Mouse (Mus musculus) right cerebral cortex, postnatal 25 days (tissue): ENCODE results near the gene Gm20425.

Experiments
- DNase-seq: peaks from one replicate; pipeline ENCODE4 v3.0.0; 2022

The Gm20425 gene

GRCm38 (mm10) chr9:103230151-103230951, at the start of gene Gm20425, which contains the start of gene Trf:
Gm20425 (minus strand) TSS chr9:103230307.
Trf (minus strand) TSS chr9:103230444.
- peak; percentile 22 for DNase-seq

GRCm38 (mm10) chr9:103276876-103277275, 46.8 kb upstream of the Gm20425 start:
- DNase-seq = no peak

DNA sequence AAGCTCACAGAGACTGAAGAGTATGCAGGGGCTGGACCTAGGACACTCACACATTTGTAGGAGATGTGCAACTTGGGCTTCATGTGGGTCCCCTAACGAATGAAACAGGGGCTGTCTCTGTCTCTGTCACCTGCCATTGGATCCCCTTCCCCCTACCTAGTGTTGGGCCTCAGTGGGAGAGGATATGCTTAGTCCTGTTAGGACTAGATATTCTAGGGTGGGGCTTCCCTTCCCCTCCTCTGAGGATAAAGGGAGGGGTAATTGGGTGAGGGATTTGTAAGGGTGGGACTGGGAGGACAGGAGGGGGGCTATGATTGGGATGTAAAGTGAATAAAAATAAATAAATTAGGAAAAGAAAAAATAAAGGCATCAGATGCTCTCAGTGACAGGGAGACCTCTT, 45.6 kb upstream of the Gm20425 start:
- no peak for DNase-seq

DNA sequence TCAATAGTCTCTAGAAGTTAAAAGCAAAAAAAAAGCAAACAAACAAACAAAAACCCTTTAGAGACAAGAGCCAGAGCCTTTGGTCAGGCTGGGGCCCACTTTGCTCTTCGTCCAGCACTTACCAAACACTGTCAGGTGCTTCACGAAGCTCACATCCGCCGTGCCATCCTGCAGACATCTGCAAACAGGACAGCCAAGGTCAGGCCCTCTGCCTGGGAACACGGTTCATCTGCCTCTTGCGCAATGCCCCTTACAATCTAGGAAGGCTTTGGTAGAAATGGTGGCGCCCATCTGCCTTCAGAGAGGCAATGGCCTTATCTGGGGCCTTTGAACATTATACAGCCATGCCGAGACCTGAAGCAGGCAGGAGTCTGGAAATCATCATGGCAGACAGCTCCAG, 44.7 kb upstream of the Gm20425 start:
- no peak for DNase-seq

- DNase-seq = no peak
Measured at GRCm38 (mm10) chr9:103271104-103271503, 41.0 kb upstream of the Gm20425 start.

GRCm38 (mm10) chr9:103265778-103266177, 35.7 kb upstream of the Gm20425 start:
- no peak for DNase-seq

GRCm38 (mm10) chr9:103252906-103253305, 22.8 kb upstream of the Gm20425 start:
- no peak for DNase-seq

GRCm38 (mm10) chr9:103248618-103249017, 18.5 kb upstream of the Gm20425 start:
- DNase-seq = no peak

DNA sequence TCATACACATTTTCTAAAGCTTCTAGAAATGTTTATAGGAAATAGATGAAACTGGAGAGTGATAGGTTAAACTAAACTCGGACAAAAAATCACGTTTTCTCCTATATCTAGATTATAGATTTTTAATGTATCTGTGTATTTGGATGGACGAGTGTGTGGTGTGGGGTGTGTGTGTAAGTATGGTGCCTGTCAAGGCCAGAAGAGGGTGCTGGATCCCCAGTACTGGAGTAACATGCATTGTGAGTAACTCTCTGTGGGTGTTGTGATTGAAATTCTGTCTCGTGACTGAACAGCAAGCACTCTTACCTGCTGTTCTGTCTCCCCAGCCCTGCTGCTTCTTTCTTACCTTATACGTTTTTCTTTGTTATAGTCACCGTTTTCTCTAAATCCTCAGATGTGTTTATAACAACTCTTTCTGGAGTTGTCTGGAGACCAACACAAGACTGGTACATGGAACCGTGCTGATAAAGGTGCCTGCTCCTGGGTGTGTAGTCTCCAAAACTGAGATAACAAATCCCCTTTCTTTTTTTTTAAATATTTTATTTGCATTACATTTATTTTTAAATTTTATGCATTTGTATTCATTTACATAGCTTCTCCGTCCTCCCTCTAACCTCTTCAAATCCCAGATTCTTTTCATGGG, 16.5 kb upstream of the Gm20425 start:
- DNase-seq = no peak

GRCm38 (mm10) chr9:103243640-103244039, 13.5 kb upstream of the Gm20425 start:
- DNase-seq = no peak

DNA sequence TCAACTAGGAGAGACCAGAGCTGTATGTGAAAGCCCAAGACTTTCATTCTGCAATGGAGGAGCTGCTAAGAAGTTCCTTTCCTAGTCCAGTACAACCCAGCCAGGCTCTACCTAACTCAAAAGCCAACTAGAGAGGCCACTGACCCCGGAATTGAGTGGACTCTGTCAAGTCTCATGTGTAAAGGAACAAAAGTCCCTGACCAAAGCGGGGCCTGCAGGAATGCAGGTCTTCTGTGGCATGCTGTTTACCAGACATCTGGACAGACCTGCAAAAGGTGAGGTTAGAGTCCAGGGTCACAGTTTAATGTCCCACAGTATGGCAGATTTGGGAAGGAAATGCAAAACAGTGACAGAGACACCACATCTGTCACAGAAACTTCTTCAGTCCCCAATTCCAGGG, 11.1 kb upstream of the Gm20425 start:
- no peak for DNase-seq

GRCm38 (mm10) chr9:103239471-103239870, 9.4 kb upstream of the Gm20425 start:
- DNase-seq = no peak

DNA sequence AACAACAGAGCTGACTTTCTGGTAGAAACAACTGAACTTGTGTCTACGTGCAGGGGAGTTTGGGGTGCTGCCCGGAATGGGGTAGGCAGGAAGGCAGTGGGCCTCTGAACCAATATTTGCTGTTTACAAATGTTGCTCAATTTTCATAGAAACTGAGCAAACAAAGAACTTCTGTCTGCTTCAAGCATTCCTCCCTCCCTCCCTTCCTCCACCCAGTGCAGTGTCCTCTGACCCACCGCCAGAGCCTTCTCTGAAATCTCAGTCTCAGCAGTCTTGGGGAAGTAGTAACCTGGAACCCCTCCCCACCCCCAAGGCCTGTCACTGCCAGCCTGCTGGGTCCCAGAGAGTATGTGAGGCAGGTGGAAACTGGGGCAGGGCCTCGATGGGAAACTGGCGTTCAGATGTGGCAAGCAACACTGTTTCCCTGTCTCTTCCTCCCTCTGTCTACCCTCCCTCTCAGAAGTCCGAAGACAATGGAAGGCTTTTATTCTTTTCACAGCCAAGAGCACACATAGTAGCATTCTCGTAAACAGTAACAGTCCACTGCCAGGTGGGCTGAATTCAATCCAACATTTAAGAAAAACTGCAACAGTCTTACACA, 4.6 kb upstream of the Gm20425 start:
- no peak for DNase-seq

DNA sequence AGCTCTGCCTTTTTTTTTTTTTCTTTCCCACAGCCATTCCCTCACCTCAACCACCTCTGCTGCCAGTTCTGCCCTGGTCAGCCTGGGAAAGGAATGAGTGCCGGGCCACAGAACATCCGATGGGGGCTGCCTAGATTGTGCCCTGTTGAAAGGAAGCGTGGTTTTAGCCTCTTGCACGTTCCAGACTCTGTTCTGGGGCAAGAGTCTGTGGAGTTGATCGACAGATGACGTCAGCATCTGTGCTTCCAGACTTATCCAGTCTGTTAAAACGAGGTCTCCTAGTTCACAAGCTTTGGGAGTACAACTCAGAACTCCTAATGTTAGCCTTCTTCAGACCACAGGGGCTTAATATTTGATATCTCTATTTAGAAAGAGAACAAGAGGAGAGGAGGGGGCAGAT, 4.0 kb upstream of the Gm20425 start:
- no peak for DNase-seq

DNA sequence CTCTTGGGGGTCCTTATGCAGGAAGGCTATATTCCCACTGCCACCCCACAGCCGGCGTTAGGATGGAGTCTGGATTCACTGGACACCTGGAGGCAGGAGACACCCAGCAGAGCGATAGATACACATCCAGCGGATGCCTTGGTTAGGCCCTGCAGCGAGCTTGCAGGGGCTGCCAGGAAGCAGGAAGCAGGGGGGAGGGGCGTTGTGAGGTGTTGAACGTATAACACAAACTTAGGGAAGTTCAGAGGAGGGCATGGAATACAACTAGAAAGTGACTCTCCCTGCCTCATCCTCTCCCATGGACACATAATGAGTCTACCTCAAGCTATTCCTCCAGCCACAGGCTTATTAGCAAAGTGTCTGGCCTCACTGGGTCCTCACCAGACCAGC, 2.9 kb upstream of the Gm20425 start:
- no peak for DNase-seq

DNA sequence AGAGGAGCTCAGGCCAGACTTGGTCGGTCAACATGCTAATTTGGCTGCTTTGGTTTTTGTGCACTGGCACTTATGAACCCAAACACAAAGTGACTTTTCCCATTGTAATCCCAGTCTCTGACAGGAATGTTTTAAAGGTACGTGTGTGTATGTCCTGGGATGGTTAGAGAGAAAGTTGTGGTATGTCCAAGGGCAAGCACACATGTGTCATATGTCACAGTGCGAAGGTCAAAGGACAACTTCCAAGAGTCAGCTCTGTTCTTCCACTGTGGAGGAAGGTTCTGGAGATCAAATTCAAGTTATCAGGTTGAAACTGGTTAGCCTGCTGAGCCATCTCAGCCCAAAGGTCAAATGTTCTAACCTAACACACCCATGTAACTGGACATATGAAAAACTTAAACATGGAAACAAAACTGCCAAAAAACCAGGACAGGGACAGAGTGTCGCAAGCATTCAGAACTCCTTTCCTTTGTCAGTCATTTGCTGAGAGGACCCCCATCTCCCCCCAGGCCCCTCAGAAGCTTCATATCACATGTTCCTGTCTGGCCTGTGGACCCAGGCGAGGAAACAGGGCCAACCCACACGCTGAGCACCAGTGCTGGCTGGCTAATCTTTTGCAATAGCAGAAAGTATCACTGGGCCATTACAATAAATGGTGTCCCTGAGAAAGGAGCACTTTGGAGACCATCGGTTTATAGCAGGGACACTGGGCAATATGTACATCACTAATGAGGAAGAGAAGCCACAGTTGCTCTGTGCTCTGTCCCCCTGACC, 2.3 kb upstream of the Gm20425 start:
- DNase-seq = no peak

DNA sequence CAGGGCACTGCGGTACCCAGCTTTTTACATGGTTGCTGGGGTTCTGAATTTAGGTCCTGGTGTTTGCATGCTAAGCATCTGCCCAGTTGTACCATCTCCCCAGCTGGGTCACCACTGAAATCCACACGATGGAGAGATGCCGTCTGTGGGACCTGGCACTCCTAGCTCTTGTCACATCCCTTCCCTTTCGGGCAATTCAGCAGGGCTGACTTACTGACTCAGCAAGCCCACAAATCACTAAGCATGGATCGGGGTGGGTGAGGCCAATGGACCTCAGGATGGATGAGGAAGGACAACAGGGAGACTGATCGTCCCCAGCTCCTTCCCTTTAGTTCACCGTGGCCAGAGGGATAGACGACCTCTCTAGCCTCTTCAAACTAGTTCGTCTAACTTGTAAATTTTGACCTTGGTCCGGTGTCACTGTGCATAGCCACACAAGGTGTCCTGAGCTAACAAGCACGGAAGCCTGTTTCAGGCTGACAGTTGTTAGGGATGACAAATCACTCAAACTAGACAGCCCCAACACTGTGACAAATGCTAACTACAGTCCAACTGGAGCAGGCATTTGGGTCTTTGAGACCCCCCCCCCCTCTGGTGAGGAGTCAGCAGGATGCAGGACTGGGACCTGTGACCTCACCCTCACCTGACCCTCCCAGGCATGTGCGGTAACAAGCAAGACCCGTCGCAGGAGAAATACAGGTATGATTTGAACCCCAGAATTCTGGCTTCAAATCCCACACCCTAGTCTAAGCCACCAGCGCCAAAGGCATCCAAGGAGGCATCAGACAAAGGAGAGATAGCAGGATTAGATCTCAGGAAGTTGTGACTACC, 855 bp downstream of the Gm20425 start:
- no peak for DNase-seq

- DNase-seq = no peak
Measured at GRCm38 (mm10) chr9:103228370-103229003, 1.6 kb downstream of the Gm20425 start.

GRCm38 (mm10) chr9:103227760-103228159, 2.3 kb downstream of the Gm20425 start:
- no peak for DNase-seq

DNA sequence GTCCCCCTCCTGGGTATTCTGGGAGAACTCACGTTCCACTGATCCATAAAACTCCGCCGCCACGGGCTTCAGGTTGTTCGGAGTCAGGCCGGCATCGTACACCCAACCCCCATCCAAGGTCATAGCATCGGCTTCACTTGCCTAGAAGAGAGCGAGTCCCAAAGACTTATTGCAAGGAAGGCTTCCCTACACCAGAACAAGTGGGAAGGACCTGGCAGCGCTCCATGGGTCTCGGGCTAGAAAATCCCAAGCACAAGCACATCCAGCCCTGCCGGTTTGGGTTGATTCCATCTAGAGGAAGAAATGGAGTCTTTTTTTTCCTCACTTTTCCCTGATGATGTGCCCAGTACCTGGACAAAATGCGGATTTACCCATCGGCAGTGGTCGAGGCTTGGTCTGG, 3.3 kb downstream of the Gm20425 start:
- no peak for DNase-seq

DNA sequence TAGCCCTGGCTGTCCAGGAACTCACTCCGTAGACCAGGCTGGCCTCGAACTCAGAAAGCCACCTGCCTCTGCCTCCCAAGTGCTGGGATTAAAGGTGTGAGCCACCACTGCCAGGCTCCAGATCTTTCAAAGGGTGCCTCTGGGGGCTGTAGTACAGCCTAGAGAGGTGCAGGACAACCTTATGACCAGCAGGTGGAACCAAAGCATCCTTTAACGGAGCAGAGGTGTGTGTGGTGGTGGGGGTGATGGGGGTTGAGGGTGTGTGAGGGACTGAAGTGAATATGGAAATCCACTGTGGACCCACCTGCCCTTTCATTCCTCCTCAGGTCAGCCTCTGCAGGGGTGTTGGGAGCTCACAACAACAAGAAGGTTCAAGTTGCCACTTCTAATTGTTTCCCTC, 4.6 kb downstream of the Gm20425 start:
- no peak for DNase-seq

DNA sequence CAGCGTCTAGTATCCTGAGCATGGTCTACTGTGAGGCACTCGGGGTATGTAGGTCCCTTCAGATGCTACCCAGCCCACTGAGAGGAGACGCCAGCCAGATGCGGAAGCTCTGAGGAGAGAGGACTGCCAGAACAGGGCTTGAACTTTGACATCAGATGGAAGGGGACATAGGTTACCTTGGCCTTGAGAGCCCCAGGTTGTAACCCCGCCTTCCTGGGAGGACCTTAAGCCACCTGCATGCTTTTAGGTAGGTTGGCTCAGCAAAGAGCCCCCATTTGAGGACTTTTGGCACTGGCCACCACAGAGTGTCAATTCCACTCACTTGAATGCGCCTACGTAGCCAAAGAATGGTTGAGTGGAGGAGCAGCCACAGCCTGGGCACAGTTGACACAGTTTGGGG, 5.4 kb downstream of the Gm20425 start:
- no peak for DNase-seq
